Mouse (Mus musculus): ENCODE measurements around the gene Col19a1. TPM values are rescaled to one million over a fixed set of nuclear protein-coding genes. Genes with fewer than 3 reads are reported as not detected.

Gene Col19a1
- total and polyA plus RNA-seq, 2 experiments from 2014 or later = 2.4 to 2.5 TPM

DNA sequence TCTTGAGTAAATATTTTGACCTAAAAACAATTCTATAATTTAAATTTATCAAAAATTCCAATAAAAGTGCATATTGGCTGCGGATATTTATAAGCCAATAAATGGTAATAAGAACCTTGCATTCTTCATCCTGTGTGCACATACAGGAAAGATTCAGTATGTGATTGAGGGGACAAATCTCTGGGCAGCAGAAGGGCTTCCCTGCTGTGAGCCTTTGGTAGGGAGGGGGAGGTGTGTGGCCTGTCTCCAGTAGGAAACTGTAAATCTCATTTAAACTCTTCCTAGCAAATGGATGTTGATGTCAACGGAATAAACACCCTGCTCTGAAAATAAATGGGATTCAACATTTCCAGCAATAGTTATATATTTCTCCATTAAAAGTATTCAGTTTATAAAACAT is 23.2 kb downstream of the Col19a1 start:
- no peak for TF ChIP-seq CTCF (IDR thresholded peaks at IDR 0.05)
- Histone ChIP-seq H3K36me3 (ENCODE audit: insufficient read depth, low read length) (no peaks in the 10 kb centered on the region), H3K4me1 (ENCODE audit: insufficient read depth, low read length) (no peaks in the 10 kb centered on the region), H3K9me3 (ENCODE audit: low read length) (no peaks in the 10 kb centered on the region), H3K4me3 (ENCODE audit: low read depth, low read length) (no peak overlapping the region), H3K4me2 (ENCODE audit: low read depth, low read length, poor library complexity, severe bottlenecking) (no peak overlapping the region), H3K27ac (ENCODE audit: low read depth, low read length) (no peak overlapping the region), H3K27me3 (ENCODE audit: insufficient read depth, low read length) (no peaks in the 10 kb centered on the region), H3K9ac (replicated peaks; ENCODE audit: low read length, poor library complexity, severe bottlenecking) (no peak overlapping the region)
- 54% methylated on average over 2 of the region's 2 CpGs for WGBS
- DNase-seq (ENCODE audit: low spot score) (no peak), ATAC-seq (ENCODE audit: low FRiP score) (no peak)

DNA sequence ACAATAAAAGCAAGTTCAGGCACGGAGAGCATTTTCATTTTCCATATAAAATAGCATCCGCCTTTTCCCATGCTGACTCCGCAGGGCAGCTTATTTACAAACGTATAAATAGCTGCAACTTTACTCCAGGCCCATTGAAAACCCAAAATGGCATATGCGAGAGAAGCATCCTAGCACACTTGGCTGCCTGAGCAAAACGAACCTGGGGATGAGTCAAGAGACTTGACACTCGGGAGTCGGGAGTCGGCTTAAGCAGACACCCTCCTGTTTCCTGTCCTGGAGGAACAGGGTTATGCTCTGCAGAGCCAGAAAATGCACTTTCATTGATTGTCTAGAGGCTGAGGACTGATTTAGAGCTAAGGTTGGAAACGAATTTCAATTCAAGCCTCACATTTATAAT is 29.3 kb downstream of the Col19a1 start:
- TF ChIP-seq CTCF (IDR thresholded peaks at IDR 0.05) = no peak
- Histone ChIP-seq H3K27ac (ENCODE audit: low read depth, low read length) (no peak overlapping the region), H3K4me1 (ENCODE audit: insufficient read depth, low read length) (no peaks in the 10 kb centered on the region), H3K27me3 (ENCODE audit: insufficient read depth, low read length) (no peaks in the 10 kb centered on the region), H3K36me3 (ENCODE audit: insufficient read depth, low read length) (no peaks in the 10 kb centered on the region), H3K4me2 (ENCODE audit: low read depth, low read length, poor library complexity, severe bottlenecking) (peak overlapping the region; percentile 22; the same call in 1 of the 2 replicates), H3K9me3 (ENCODE audit: low read length) (no peaks in the 10 kb centered on the region), H3K9ac (replicated peaks; ENCODE audit: low read length, poor library complexity, severe bottlenecking) (no peak overlapping the region), H3K4me3 (ENCODE audit: low read depth, low read length) (no peak overlapping the region)
- DNase-seq (ENCODE audit: low spot score) (no peak), ATAC-seq (ENCODE audit: low FRiP score) (no peak)
- 44% methylated on average over 10 of the region's 10 CpGs for WGBS

DNA sequence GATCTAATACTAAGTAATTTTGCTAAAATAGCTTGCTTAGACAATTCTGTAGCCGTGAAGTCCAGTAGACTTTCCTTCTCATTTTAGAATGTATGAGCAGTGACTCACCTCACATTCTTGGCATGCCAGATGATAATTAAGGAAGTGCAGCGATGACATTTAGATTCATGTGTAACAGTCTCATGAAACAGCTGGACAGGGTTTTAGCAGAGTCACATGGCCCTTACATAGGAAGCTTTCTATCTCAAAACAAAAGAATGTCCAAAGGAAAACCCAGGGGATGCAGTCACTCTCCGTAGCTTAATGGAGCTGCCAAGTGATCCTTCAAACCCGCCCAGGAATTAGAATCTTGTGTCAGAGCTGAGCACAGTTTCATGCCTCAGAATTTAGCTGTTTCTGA is 33.8 kb downstream of the Col19a1 start:
- Histone ChIP-seq H3K36me3 (ENCODE audit: insufficient read depth, low read length) (no peaks in the 10 kb centered on the region), H3K27ac (ENCODE audit: low read depth, low read length) (no peak overlapping the region), H3K4me3 (ENCODE audit: low read depth, low read length) (no peak overlapping the region), H3K4me1 (ENCODE audit: insufficient read depth, low read length) (no peaks in the 10 kb centered on the region), H3K9ac (replicated peaks; ENCODE audit: low read length, poor library complexity, severe bottlenecking) (no peak overlapping the region), H3K9me3 (ENCODE audit: low read length) (no peaks in the 10 kb centered on the region), H3K4me2 (ENCODE audit: low read depth, low read length, poor library complexity, severe bottlenecking) (no peak overlapping the region), H3K27me3 (ENCODE audit: insufficient read depth, low read length) (no peaks in the 10 kb centered on the region)
- 43% methylated on average over 4 of the region's 4 CpGs for WGBS
- DNase-seq (ENCODE audit: low spot score) = peak; percentile 7
- TF ChIP-seq CTCF (IDR thresholded peaks at IDR 0.05) = no peak
- no peak for ATAC-seq (ENCODE audit: low FRiP score)

DNA sequence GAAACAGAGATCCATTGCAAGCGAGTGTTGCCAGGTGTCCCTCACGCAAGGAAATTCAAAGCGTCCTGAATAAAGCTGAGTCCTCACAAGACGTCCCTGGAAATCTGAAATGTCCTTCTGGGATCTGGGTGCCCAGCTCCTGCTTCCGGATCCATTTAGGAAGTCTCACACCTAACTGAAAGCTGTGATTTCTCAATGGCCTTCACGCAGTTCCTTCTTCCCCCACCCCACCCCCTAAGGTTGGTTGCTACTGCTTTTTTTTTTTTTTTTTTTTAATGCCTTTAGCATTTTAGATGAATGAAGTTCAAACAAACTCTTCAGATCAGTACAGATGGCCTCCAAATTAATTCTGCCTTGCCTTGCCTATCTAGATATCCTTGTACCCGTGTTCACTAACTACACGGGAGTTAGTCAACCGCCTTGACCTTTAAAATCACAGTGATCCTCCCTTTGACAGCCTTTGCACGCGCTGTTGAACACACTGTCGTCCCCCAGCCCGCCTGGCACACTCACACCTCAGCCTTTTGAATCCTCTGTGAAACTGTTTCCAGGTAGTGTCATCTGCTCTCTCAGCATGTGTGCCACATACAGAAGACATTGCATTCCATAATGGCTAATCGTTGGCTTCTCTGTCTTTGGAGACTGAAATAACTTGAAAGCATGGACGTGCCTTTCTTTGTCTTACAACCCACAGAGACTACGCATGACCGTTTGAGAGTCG is 36.6 kb downstream of the Col19a1 start:
- Histone ChIP-seq H3K4me1 (ENCODE audit: insufficient read depth, low read length) (no peaks in the 10 kb centered on the region), H3K4me2 (ENCODE audit: low read depth, low read length, poor library complexity, severe bottlenecking) (no peak overlapping the region), H3K9me3 (ENCODE audit: low read length) (no peaks in the 10 kb centered on the region), H3K27ac (ENCODE audit: low read depth, low read length) (no peak overlapping the region), H3K9ac (replicated peaks; ENCODE audit: low read length, poor library complexity, severe bottlenecking) (no peak overlapping the region), H3K27me3 (ENCODE audit: insufficient read depth, low read length) (no peaks in the 10 kb centered on the region), H3K4me3 (ENCODE audit: low read depth, low read length) (no peak overlapping the region), H3K36me3 (ENCODE audit: insufficient read depth, low read length) (no peaks in the 10 kb centered on the region)
- ATAC-seq (ENCODE audit: low FRiP score) (no peak), DNase-seq (ENCODE audit: low spot score) (no peak)
- WGBS = 74% methylated on average over 18 of the region's 18 CpGs
- TF ChIP-seq CTCF (IDR thresholded peaks at IDR 0.05) = no peak

DNA sequence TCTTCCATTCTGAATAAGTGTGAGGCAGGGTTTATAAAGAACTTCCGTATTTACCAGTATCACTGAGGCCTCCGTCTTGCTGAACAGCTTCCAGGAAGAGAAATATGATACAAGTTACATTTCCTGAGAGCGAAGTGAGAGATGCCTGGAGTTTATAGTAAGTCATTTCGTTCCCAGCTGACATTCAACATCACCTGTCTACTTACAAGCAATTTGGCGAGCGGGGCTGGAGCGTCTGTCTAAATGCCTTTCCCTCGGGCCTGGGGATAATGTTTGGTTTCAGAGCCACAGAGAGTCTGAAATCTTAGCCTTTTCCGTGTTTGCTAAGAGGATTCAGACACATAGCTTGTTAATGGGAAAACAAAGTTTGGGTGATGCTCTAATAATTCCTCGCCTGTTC is 37.2 kb downstream of the Col19a1 start:
- WGBS = 64% methylated on average over 10 of the region's 10 CpGs
- no peaks in the 10 kb centered on the region for H3K36me3 ChIP-seq (ENCODE audit: insufficient read depth, low read length)

DNA sequence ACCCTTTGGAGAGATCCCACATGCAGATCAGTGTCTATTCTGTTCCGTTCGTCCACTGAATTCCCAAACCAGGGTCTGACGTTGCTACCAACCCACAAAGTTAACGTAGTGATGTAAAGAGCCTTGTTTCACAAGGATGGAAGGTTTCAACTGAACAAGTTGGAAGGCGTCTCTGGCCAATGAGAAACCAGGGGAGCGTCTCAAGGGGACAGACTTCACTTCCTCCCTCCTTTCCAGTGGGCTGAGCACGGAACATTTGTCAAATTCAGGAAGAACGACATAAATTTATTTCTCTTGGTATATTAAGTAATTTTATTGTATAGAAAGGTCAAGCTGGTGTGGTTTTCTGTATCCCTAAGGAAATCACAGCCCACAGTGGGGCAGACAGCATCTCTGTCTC is 38.2 kb downstream of the Col19a1 start:
- H3K27ac ChIP-seq (ENCODE audit: low read depth, low read length) = no peak overlapping the region
- H3K4me3 ChIP-seq (ENCODE audit: low read depth, low read length) = no peak overlapping the region
- no peak for DNase-seq (ENCODE audit: low spot score)
- no peak overlapping the region for H3K9ac ChIP-seq (replicated peaks; ENCODE audit: low read length, poor library complexity, severe bottlenecking)
- H3K27me3 ChIP-seq (ENCODE audit: insufficient read depth, low read length) = no peaks in the 10 kb centered on the region
- no peak for TF ChIP-seq CTCF (IDR thresholded peaks at IDR 0.05)
- H3K4me1 ChIP-seq (ENCODE audit: insufficient read depth, low read length) = no peaks in the 10 kb centered on the region
- H3K36me3 ChIP-seq (ENCODE audit: insufficient read depth, low read length) = no peaks in the 10 kb centered on the region
- no peak for ATAC-seq (ENCODE audit: low FRiP score)
- H3K4me2 ChIP-seq (ENCODE audit: low read depth, low read length, poor library complexity, severe bottlenecking) = no peak overlapping the region
- no peaks in the 10 kb centered on the region for H3K9me3 ChIP-seq (ENCODE audit: low read length)
- 88% methylated on average over 8 of the region's 8 CpGs for WGBS

More for the DNA sequence above, 37.2 kb downstream of the Col19a1 start:
- Histone ChIP-seq H3K4me1 (ENCODE audit: insufficient read depth, low read length) (no peaks in the 10 kb centered on the region), H3K9ac (replicated peaks; ENCODE audit: low read length, poor library complexity, severe bottlenecking) (no peak overlapping the region), H3K27ac (ENCODE audit: low read depth, low read length) (no peak overlapping the region), H3K27me3 (ENCODE audit: insufficient read depth, low read length) (no peaks in the 10 kb centered on the region), H3K4me3 (ENCODE audit: low read depth, low read length) (no peak overlapping the region), H3K9me3 (ENCODE audit: low read length) (no peaks in the 10 kb centered on the region), H3K4me2 (ENCODE audit: low read depth, low read length, poor library complexity, severe bottlenecking) (no peak overlapping the region)
- ATAC-seq (ENCODE audit: low FRiP score) (no peak), DNase-seq (ENCODE audit: low spot score) (peak; percentile 5)
- no peak for TF ChIP-seq CTCF (IDR thresholded peaks at IDR 0.05)

Measured in midbrain, postnatal 0 days (tissue).